Mouse (Mus musculus) lung, postnatal 0 days (tissue): Measurements from ENCODE around the gene Dck. TPM values are rescaled to one million over a fixed set of nuclear protein-coding genes. Genes with fewer than 3 reads are reported as not detected.

Experiments
- ATAC-seq: fragments of 200-750 bp; cut with Nextera tagmentation; 2 replicates; pipeline ENCODE4 v1.8.0; 2017; ENCODE audit warnings: moderate library complexity
- DNase-seq: peaks from one replicate; pipeline ENCODE4 v3.0.0-alpha.2; 2016; ENCODE audit warnings: low spot score
- H3K27ac ChIP-seq: fragments of 300-500 bp; sonication (generic); 2 replicates; pipeline ENCODE4 v1.5.1; 2014; ENCODE audit warnings: antibody characterized with exemption, mild to moderate bottlenecking, low read length, mixed read lengths
- H3K27me3 ChIP-seq: fragments of 300-500 bp; sonication (generic); replicated peaks from 2 replicates; pipeline ENCODE4 v1.6.1; 2014; ENCODE audit warnings: low read length, mixed read lengths; ENCODE audit not compliant: insufficient read depth
- H3K36me3 ChIP-seq: fragments of 300-500 bp; sonication (generic); 2 replicates; pipeline ENCODE4 v1.6.1; 2014; ENCODE audit warnings: low read length, mixed read lengths; ENCODE audit not compliant: insufficient read depth
- H3K4me1 ChIP-seq: fragments of 300-500 bp; sonication (generic); 2 replicates; pipeline ENCODE4 v1.6.1; 2014; ENCODE audit warnings: antibody characterized with exemption, low read depth, low read length, mixed read lengths; ENCODE audit not compliant: insufficient read depth
- H3K4me2 ChIP-seq: fragments of 300-500 bp; sonication (generic); replicated peaks from 2 replicates; pipeline ENCODE4 v1.6.1; 2014; ENCODE audit warnings: low read depth, mild to moderate bottlenecking, low read length, moderate library complexity, mixed read lengths
- H3K4me3 ChIP-seq: fragments of 300-500 bp; sonication (generic); 2 replicates; pipeline ENCODE4 v1.5.1; 2014; ENCODE audit warnings: low read depth, low read length
- H3K9ac ChIP-seq: fragments of 300-500 bp; sonication (generic); replicated peaks from 2 replicates; pipeline ENCODE4 v1.6.1; 2014; ENCODE audit warnings: low read depth, mild to moderate bottlenecking
- H3K9me3 ChIP-seq: fragments of 300-500 bp; sonication (generic); 2 replicates; pipeline ENCODE4 v1.6.1; 2016; ENCODE audit warnings: low read length, mixed read lengths
- CTCF ChIP-seq: IDR thresholded peaks from 2 replicates; pipeline ENCODE4 v1.5.1; 2016; ENCODE audit warnings: antibody characterized with exemption, mild to moderate bottlenecking
- EP300 ChIP-seq: IDR thresholded peaks from 2 replicates; pipeline ENCODE4 v1.6.1; 2016; ENCODE audit warnings: antibody characterized with exemption, mild to moderate bottlenecking, control low read depth
- WGBS: fragments of 180-500 bp; shearing (Covaris S2); extraction: QIAGEN DNeasy Blood & Tissue Kit; methylation state at CpG from one replicate; pipeline ENCODE4 v1.1.7; 2014; 5-methylcytosine and 5-hydroxymethylcytosine counted together
- polyA plus RNA-seq: library from polyadenylated mRNA; unstranded; fragments of >200 nt; fragmentation: Nextera tagmentation; extraction: Ambion mirVana; gene quantifications from 2 replicates; pipeline ENCODE4 v1.2.1, GENCODE M21; 2015

The Dck gene
- 7.2 and 7.8 TPM in 2 replicates for polyA plus RNA-seq

DNA sequence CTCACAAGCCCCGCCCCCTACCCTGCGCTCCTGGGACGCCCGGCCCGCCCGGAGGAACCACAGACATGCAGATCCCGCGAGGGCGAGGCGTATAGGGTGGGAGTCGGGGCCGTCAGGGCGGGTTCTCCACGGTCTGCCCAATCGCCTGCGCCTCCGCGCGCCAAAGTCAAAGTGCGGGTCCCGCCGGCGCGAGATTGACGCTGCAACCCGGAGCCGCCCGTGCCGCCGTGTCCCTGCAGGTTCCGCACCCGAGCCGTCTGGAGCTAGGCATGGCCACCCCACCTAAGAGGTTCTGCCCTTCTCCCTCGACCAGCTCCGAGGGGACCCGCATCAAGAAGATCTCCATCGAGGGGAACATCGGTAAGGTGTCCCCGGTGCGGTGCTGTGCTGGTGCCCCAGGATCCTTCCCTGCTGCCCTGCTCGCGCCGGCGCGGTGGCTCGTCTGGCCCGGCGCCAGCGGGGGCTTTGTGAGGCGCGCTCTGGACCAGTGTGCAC, at the start of gene Dck:
Gene Dck (plus strand): TSS at position 10 of the 495 bp plus-strand sequence.
- Histone ChIP-seq H3K4me3 (peak within 1 kb of the TSS; percentile 53), H3K27me3 (no peaks in the 10 kb centered on the region), H3K9ac (peak within 1 kb of the TSS; percentile 43), H3K27ac (peak within 1 kb of the TSS; percentile 47), H3K36me3 (no peaks in the 10 kb centered on the region), H3K9me3 (no peaks in the 10 kb centered on the region), H3K4me1 (no peaks in the 10 kb centered on the region; the same call in 1 of the 2 replicates), H3K4me2 (peak within 1 kb of the TSS; percentile 92)
- 2% methylated on average over 49 of the region's 51 CpGs for WGBS
- TF ChIP-seq EP300 = no peak
- no peak for TF ChIP-seq CTCF
- DNase-seq (peak; percentile 100), ATAC-seq (peak; percentile 100)

DNA sequence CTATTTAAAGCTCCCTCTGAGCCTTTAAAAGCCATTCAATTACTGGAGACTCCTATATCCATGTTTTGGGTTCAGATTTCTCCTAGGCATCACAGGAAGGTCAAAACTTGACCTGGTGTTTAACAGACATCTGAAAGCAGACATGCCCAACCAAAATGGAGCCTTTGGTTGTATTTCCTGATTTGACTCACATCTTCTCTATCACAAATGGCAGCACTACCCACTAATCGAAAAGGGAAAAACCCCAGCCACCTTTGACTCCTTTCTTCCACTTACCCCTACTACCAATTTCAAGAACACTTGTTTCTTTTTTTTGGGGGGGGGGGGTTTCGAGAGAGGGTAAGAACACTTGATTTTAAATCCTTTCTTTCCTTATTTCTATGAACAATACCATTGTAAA, 47.8 kb upstream of the Dck start:
- no peak for DNase-seq
- H3K4me2 ChIP-seq = no peak overlapping the region
- 91% methylated on average over 2 of the region's 2 CpGs for WGBS

DNA sequence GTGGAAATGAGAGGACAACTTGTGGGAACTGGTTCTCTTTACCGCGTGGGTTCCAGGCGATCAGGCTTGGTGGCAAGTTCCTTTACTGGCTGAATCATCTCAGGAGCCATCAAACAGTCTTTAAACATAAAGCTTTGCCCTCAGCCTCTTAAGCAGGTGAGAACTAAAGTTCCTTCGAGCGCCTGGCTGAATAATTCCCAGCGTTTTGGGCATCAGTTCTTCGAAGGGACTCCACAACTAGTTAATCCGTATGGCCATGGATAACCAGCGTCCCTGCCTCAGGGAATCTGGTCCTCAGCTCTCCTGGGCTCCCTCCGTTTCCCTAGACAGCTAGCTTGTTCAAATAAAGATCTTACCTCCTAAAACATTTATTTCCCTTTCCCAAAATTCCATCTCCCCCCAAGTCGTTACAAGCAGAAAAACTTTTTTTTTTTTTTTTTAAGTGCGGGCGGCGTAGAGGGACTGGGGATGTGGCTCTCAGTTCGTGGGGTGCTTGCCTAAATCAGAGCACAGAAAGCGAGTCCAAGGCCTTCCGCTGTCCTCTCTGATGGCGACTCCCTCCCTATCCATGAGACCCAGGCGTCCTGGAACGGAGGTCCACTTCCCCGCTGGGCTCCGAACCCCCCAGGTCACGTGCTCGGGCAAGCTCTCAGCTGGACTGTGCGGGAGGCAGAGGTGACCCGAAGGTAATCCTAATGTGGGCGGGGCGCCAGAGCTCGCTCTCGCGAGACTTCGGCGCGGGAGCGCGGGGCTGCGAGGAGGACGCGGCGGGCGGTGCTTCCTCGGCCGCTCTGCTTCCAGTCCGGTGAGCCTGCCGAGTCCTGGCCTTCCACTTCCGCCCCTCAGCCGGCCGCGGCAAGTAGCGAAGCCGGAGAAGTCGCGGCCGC, 44.4 kb upstream of the Dck start, which contains the start of gene Mob1b:
Gene Mob1b (plus strand): TSS at position 740 of the 887 bp plus-strand sequence.
- Histone ChIP-seq H3K27me3 (no peaks in the 10 kb centered on the region), H3K36me3 (no peaks in the 10 kb centered on the region), H3K4me3 (peak within 1 kb of the TSS; percentile 98), H3K4me2 (peak within 1 kb of the TSS; percentile 75), H3K27ac (peak within 1 kb of the TSS; percentile 98), H3K9ac (peak within 1 kb of the TSS; percentile 86), H3K9me3 (no peaks in the 10 kb centered on the region), H3K4me1 (peaks cover 14% of the 10 kb centered on the region; the same call in 1 of the 2 replicates)
- ATAC-seq (peak; percentile 95), DNase-seq (peak; percentile 97)
- WGBS = 1% methylated on average over 54 of the region's 54 CpGs
- TF ChIP-seq CTCF (no peak), EP300 (0 out of 2 replicates have a peak, but pooled peaks have one; percentile 19)

More for the DNA sequence above, 47.8 kb upstream of the Dck start:
- Histone ChIP-seq H3K36me3 (no peaks in the 10 kb centered on the region), H3K4me1 (peaks cover 8% of the 10 kb centered on the region; the same call in 1 of the 2 replicates), H3K27me3 (no peaks in the 10 kb centered on the region), H3K9me3 (no peaks in the 10 kb centered on the region), H3K27ac (no peak overlapping the region), H3K9ac (no peak overlapping the region), H3K4me3 (no peak overlapping the region)
- ATAC-seq = no peak
- TF ChIP-seq EP300 (no peak), CTCF (no peak)

DNA sequence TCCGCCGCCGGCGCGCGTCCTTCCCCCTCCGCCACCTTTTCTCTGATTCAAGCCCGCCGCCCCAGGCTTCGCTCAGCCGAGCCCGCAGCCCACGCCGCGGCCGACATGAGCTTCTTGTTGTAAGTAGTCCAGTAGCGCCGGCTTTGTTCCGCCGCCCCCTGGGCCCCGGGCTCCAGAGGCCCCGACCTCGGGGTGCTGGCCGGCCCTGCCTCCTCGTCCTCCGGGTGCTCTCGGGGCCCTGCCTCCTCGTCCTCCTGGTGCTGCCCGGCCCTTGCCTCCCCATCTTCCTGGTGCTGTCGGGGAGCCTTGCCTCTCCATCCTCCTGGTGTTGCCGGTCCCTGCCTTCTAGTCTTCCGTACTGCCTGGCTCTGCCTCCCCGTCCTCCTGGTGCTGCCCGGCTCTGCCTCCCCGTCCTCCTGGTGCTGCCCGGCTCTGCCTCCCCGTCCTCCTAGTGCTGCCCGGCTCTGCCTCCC, 43.8 kb upstream of the Dck start:
- WGBS = 0% methylated on average over 25 of the region's 38 CpGs

GRCm38 (mm10) chr5:88721565-88722212, 43.1 kb upstream of the Dck start:
- under 1% methylated on average over 30 of the region's 31 CpGs for WGBS
- Histone ChIP-seq H3K4me2 (peak overlapping the region; percentile 75), H3K27ac (peak overlapping the region; percentile 98), H3K27me3 (no peaks in the 10 kb centered on the region), H3K4me3 (peak overlapping the region; percentile 98), H3K9me3 (no peaks in the 10 kb centered on the region), H3K9ac (peak overlapping the region; percentile 86), H3K4me1 (peaks cover 14% of the 10 kb centered on the region; the same call in 1 of the 2 replicates), H3K36me3 (no peaks in the 10 kb centered on the region)
- DNase-seq = peak; percentile 78
- TF ChIP-seq CTCF (no peak), EP300 (no peak)
- ATAC-seq = peak; percentile 69

More for the DNA sequence above, 43.8 kb upstream of the Dck start:
- Histone ChIP-seq H3K9me3 (no peaks in the 10 kb centered on the region), H3K4me3 (peak overlapping the region; percentile 98), H3K9ac (peak overlapping the region; percentile 86), H3K4me1 (peaks cover 14% of the 10 kb centered on the region; the same call in 1 of the 2 replicates), H3K4me2 (peak overlapping the region; percentile 75), H3K27me3 (no peaks in the 10 kb centered on the region), H3K27ac (peak overlapping the region; percentile 98), H3K36me3 (no peaks in the 10 kb centered on the region)
- ATAC-seq (peak; percentile 59), DNase-seq (peak; percentile 51)
- TF ChIP-seq EP300 = no peak
- no peak for TF ChIP-seq CTCF
